ENCODE assay signal across 8 mouse cellular contexts in genomic region chr19:34772775-34773174, GRCm38 (mm10). TPM values are rescaled to one million over a fixed set of nuclear protein-coding genes. Genes with fewer than 3 reads are reported as not detected.
DNase-seq lines count a peak whose midpoint lies in the region; ATAC-seq and TF ChIP-seq lines count a peak whose summit lies in the region.

No protein-coding gene starts in this region.

- 34% methylated on average over 6 of the region's 6 CpGs for WGBS in embryonic facial prominence, embryonic 10.5 days
- WGBS in kidney, adult 2 months: 16% methylated on average over 6 of the region's 6 CpGs

- no peak for TF ChIP-seq POLR2A in kidney, adult 2 months (IDR thresholded peaks at IDR 0.05; ENCODE audit: low read depth, low read length)

- no peak overlapping the region for H3K27ac ChIP-seq in embryonic facial prominence, embryonic 10.5 days (replicated peaks)
- no peak overlapping the region for H3K27ac ChIP-seq in kidney, adult 2 months (ENCODE audit: insufficient read depth, low read depth, low read length)

- H3K36me3 ChIP-seq in embryonic facial prominence, embryonic 10.5 days (replicated peaks): no peaks in the 10 kb centered on the region
- no peaks in the 10 kb centered on the region for H3K36me3 ChIP-seq in kidney, adult 2 months (ENCODE audit: control insufficient read depth, insufficient read depth, low read length)

- H3K4me3 ChIP-seq in embryonic facial prominence, embryonic 10.5 days: no peak overlapping the region
- no peak overlapping the region for H3K4me3 ChIP-seq in kidney, adult 2 months (ENCODE audit: insufficient read depth, low read depth, low read length)

- no peaks in the 10 kb centered on the region for H3K4me1 ChIP-seq in embryonic facial prominence, embryonic 10.5 days
- no peaks in the 10 kb centered on the region; the same call in 1 of the 2 replicates for H3K4me1 ChIP-seq in kidney, adult 2 months (ENCODE audit: control insufficient read depth, insufficient read depth, low read length)

- ATAC-seq in CD4-positive, CD25-positive, alpha-beta regulatory T cell, adult 4 months: no peak

- TF ChIP-seq CTCF in kidney, adult 2 months (conservative IDR thresholded peaks at IDR 0.05; ENCODE audit: insufficient read depth, insufficient read length, low read depth, low read length): peak; percentile 15; the same call in 1 of the 2 replicates

- DNase-seq in CD4-positive, CD25-positive, alpha-beta regulatory T cell, adult 2 months (ENCODE audit: low read depth, low spot score): peak; percentile 54
- DNase-seq in urinary bladder, adult 18-20 months (ENCODE audit: low spot score in 2 of 2): peak; percentile 20 to 42
- DNase-seq in urinary bladder, postnatal 10 days (ENCODE audit: low spot score): no peak
- peak; percentile 32 for DNase-seq in embryonic facial prominence, embryonic 10.5 days (ENCODE audit: low spot score)
- DNase-seq in kidney, adult 2 months: peak; percentile 87
- DNase-seq in left cerebral cortex, postnatal 36 days (ENCODE audit: low spot score in 2 of 2): peak; percentile 15 to 33
- DNase-seq in right cerebral cortex, adult 2 months (ENCODE audit: low spot score in 2 of 2): peak; percentile 64 to 68

- H3K9me3 ChIP-seq in embryonic facial prominence, embryonic 10.5 days: no peaks in the 10 kb centered on the region

- no peaks in the 10 kb centered on the region for H3K27me3 ChIP-seq in embryonic facial prominence, embryonic 10.5 days (replicated peaks; ENCODE audit: low read depth, poor library complexity, severe bottlenecking)
- H3K27me3 ChIP-seq in kidney, adult 2 months (replicated peaks; ENCODE audit: control insufficient read depth, insufficient read depth, low read length): no peaks in the 10 kb centered on the region

- intact Hi-C loops in left cerebral cortex, postnatal 36 days (cut with DNase I): loop anchor here (2.0 to 10.0 kb wide), 3 partner anchors 90 to 438 kb away; no protein-coding TSS in a partner anchor

RNA-seq across cellular contexts. Expression of gene Slc16a12, which starts 25.7 kb away (rescaled TPM):
- polyA plus RNA-seq in CD4-positive, CD25-positive, alpha-beta regulatory T cell, adult 4 months (2017; shearing (Covaris generic)): not detected
- polyA plus RNA-seq in embryonic facial prominence, embryonic 10.5 days (2016; fragmentation: Nextera tagmentation; extraction: Ambion mirVana): 0.49 and 0.75 TPM in 2 replicates
- polyA plus RNA-seq in kidney, adult 2 months (2012; rRNA removed): 59.6 and 61.4 TPM in 2 replicates
- 1 to 10 TPM; 1.8 to 2.7 TPM for total RNA-seq in left cerebral cortex, postnatal 36 days (2021)

Comparison
In these comparisons a context has a peak if more than half of its experiments do, and no peak if none do; other contexts are left out.
1. RNA of gene Slc16a12, which starts 25.7 kb away (polyA plus RNA-seq): 59.6 to 61.4 TPM in kidney, adult 2 months; 0.49 to 0.75 TPM in embryonic facial prominence, embryonic 10.5 days and not detected in CD4-positive, CD25-positive, alpha-beta regulatory T cell, adult 4 months; every median in the first group is over 10 times any median in the second.